Mouse (Mus musculus) limb, embryonic 10.5 days (tissue): ENCODE data around the gene Mad2l2. TPM values are rescaled to one million over a fixed set of nuclear protein-coding genes. Genes with fewer than 3 reads are reported as not detected.

Experiments used
- microRNA-seq: library from miRNA; unstranded; fragments of <30 nt; microRNA quantifications from one replicate; pipeline ENCODE4, GENCODE M21; 2017
- polyA plus RNA-seq: library from polyadenylated mRNA; unstranded; fragments of >200 nt; fragmentation: Nextera tagmentation; extraction: Ambion mirVana; gene quantifications from 2 replicates; pipeline ENCODE4 v1.2.1, GENCODE M21; 2016

The Mad2l2 gene
- polyA plus RNA-seq, 1 experiment from 2014 or later: 93.8 TPM

Small RNA genes lying within 50 kb of the gene (microRNA-seq; reads per million reads assigned to microRNA genes)
- not detected for gene Mir7022

Other genes with a start within 250 kb of the Mad2l2 start
- 29.7 and 31.5 TPM in 2 replicates for gene Mfn2, start 225.7 kb upstream of the Mad2l2 start, polyA plus RNA-seq
- gene Plod1, start 193.6 kb upstream of the Mad2l2 start, polyA plus RNA-seq: 29.1 and 31.5 TPM in 2 replicates
- gene 2510039O18Rik, start 189.5 kb upstream of the Mad2l2 start, polyA plus RNA-seq: 13.3 and 13.5 TPM in 2 replicates
- not detected in 2 replicates for gene Nppb, start 144.6 kb upstream of the Mad2l2 start, polyA plus RNA-seq
- 2.2 and 7.7 TPM in 2 replicates for gene Nppa, start 129.7 kb upstream of the Mad2l2 start, polyA plus RNA-seq
- gene Clcn6, start 91.6 kb upstream of the Mad2l2 start, polyA plus RNA-seq: 6.3 and 9.1 TPM in 2 replicates
- gene Mthfr, start 91.3 kb upstream of the Mad2l2 start, polyA plus RNA-seq: 23.3 and 25.8 TPM in 2 replicates
- 13.1 and 14.1 TPM in 2 replicates for gene Agtrap, start 42.4 kb upstream of the Mad2l2 start, polyA plus RNA-seq
- 0.78 and 1.3 TPM in 2 replicates for gene Draxin, start 314 bp downstream of the Mad2l2 start, polyA plus RNA-seq
- gene Fbxo6, start 21.8 kb downstream of the Mad2l2 start, polyA plus RNA-seq: 9.0 and 11.1 TPM in 2 replicates
- 4.4 and 9.7 TPM in 2 replicates for gene Fbxo44, start 30.1 kb downstream of the Mad2l2 start, polyA plus RNA-seq
- 0.49 and 0.65 TPM in 2 replicates for gene Fbxo2, start 30.2 kb downstream of the Mad2l2 start, polyA plus RNA-seq
- gene Disp3, start 157.6 kb downstream of the Mad2l2 start, polyA plus RNA-seq: 0.33 and 0.60 TPM in 2 replicates